Mouse (Mus musculus) MEL (cell line): ENCODE measurements at regions not wholly inside any gene's neighbourhood (a gene's known extent, or its start where the extent isn't known, plus 50 kb on each side); places are given as distances from the start of the nearest gene placed in this dataset.

ENCODE experiments used
- DNase-seq: peaks from one replicate; pipeline ENCODE4 v3.0.0; 2011; ENCODE audit warnings: low read depth, low spot score
- H3K27ac ChIP-seq: 2 replicates; pipeline ENCODE4 v1.5.1; 2012; ENCODE audit warnings: low read depth, mild to moderate bottlenecking, control low read depth, low read length, moderate library complexity; ENCODE audit not compliant: control insufficient read depth
- H3K27me3 ChIP-seq, 2 experiments: fragments of 150-350 bp in 1 of 2; sonication (generic) in 1 of 2; 2 replicates each; pipeline ENCODE4 v1.6.1; 2012; ENCODE audit warnings: low read length in 2 of 2, mild to moderate bottlenecking in 2 of 2, improper control_type of control experiment in 1 of 2, moderate library complexity in 1 of 2; ENCODE audit not compliant: insufficient read depth in 2 of 2, control insufficient read depth in 1 of 2
- H3K36me3 ChIP-seq, 2 experiments: 2 replicates each; pipeline ENCODE4 v1.6.1; 2012 to 2014; ENCODE audit warnings: low read length in 2 of 2, improper control_type of control experiment in 1 of 2, inconsistent platforms in 1 of 2, mild to moderate bottlenecking in 1 of 2; ENCODE audit not compliant: insufficient read depth in 2 of 2, control insufficient read depth in 1 of 2
- H3K4me1 ChIP-seq, 2 experiments: fragments of 150-350 bp in 1 of 2; sonication (generic) in 1 of 2; 2 replicates each; pipeline ENCODE4 v1.6.1; 2012; ENCODE audit warnings: low read length in 2 of 2, improper control_type of control experiment in 1 of 2, mild to moderate bottlenecking in 1 of 2; ENCODE audit not compliant: insufficient read depth in 2 of 2, control insufficient read depth in 1 of 2
- H3K4me3 ChIP-seq, 2 experiments: fragments of 150-350 bp in 1 of 2; sonication (generic) in 1 of 2; 2 replicates each; pipeline ENCODE4 v1.5.1; 2012; ENCODE audit warnings: low read depth in 2 of 2, low read length in 2 of 2, mild to moderate bottlenecking in 2 of 2, moderate library complexity in 2 of 2, control low read depth in 1 of 2, improper control_type of control experiment in 1 of 2; ENCODE audit not compliant: control insufficient read depth in 1 of 2, insufficient read depth in 1 of 2
- H3K79me2 ChIP-seq: 2 replicates; pipeline ENCODE4 v1.6.1; 2012; ENCODE audit warnings: mild to moderate bottlenecking, low read length, moderate library complexity; ENCODE audit not compliant: control insufficient read depth, poor library complexity, insufficient read depth
- H3K9ac ChIP-seq: 2 replicates; pipeline ENCODE4 v1.6.1; 2012; ENCODE audit warnings: low read depth, mild to moderate bottlenecking, control low read depth, low read length, moderate library complexity; ENCODE audit not compliant: control insufficient read depth, poor library complexity, severe bottlenecking
- H3K9me3 ChIP-seq: fragments of 150-350 bp; sonication (generic); replicated peaks from 2 replicates; pipeline ENCODE4 v1.6.1; 2012; ENCODE audit warnings: mild to moderate bottlenecking, low read length, improper control_type of control experiment, moderate library complexity; ENCODE audit not compliant: insufficient read depth
- BHLHE40 ChIP-seq: IDR thresholded peaks from 2 replicates; pipeline ENCODE4 v1.6.1; 2012; ENCODE audit warnings: low read depth, mild to moderate bottlenecking, inconsistent platforms, low read length, improper control_type of control experiment, borderline replicate concordance
- CHD1 ChIP-seq: IDR thresholded peaks from 2 replicates; pipeline ENCODE4 v1.6.1; 2012; ENCODE audit warnings: low read depth, mild to moderate bottlenecking, inconsistent platforms, low read length, improper control_type of control experiment
- CHD2 ChIP-seq: IDR thresholded peaks from 2 replicates; pipeline ENCODE4 v1.6.1; 2011; ENCODE audit warnings: low read length, improper control_type of control experiment
- CTCF ChIP-seq, 3 experiments: IDR thresholded peaks in 2 of 3; conservative IDR thresholded peaks in 1 of 3; 2 replicates each; pipeline ENCODE4 v1.5.1; 2011 to 2012; ENCODE audit warnings: low read length in 3 of 3, low read depth in 2 of 3, mild to moderate bottlenecking in 2 of 3, improper control_type of control experiment in 1 of 3, inconsistent platforms in 1 of 3, mixed read lengths in 1 of 3, moderate library complexity in 1 of 3; ENCODE audit not compliant: control insufficient read depth in 1 of 3, insufficient read depth in 1 of 3, poor library complexity in 1 of 3, severe bottlenecking in 1 of 3
- E2F4 ChIP-seq: IDR thresholded peaks from 2 replicates; pipeline ENCODE4 v1.6.1; 2011; ENCODE audit warnings: low read depth, low read length, improper control_type of control experiment, borderline replicate concordance
- ELF1 ChIP-seq: IDR thresholded peaks from 2 replicates; pipeline ENCODE4 v1.6.1; 2014; ENCODE audit warnings: low read depth, mild to moderate bottlenecking, inconsistent platforms, low read length, improper control_type of control experiment, moderate library complexity
- EP300 ChIP-seq, 2 experiments: IDR thresholded peaks; 2 replicates each; pipeline ENCODE4 v1.6.1; 2011; ENCODE audit warnings: improper control_type of control experiment in 2 of 2, low read length in 2 of 2, low read depth in 1 of 2, mild to moderate bottlenecking in 1 of 2
- ETS1 ChIP-seq: IDR thresholded peaks from 2 replicates; pipeline ENCODE4 v1.6.1; 2012; ENCODE audit warnings: low read depth, mild to moderate bottlenecking, inconsistent platforms, low read length, improper control_type of control experiment, moderate library complexity
- GABPA ChIP-seq: IDR thresholded peaks from 2 replicates; pipeline ENCODE4 v1.6.1; 2012; ENCODE audit warnings: low read depth, mild to moderate bottlenecking, inconsistent platforms, low read length, improper control_type of control experiment, moderate library complexity
- GATA1 ChIP-seq: IDR thresholded peaks from 2 replicates; pipeline ENCODE4 v1.6.1; 2011; ENCODE audit warnings: low read depth, low read length, improper control_type of control experiment
- JUND ChIP-seq: IDR thresholded peaks from 2 replicates; pipeline ENCODE4 v1.6.1; 2011; ENCODE audit warnings: low read depth, mild to moderate bottlenecking, improper control_type of control experiment, low read length
- KAT2A ChIP-seq: conservative IDR thresholded peaks from 2 replicates; pipeline ENCODE4 v1.6.1; 2012; ENCODE audit warnings: low read depth, low read length, improper control_type of control experiment, inconsistent platforms
- MAFK ChIP-seq: IDR thresholded peaks from 2 replicates; pipeline ENCODE4 v1.6.1; 2011; ENCODE audit warnings: low read depth, mild to moderate bottlenecking, low read length, improper control_type of control experiment, borderline replicate concordance
- MAX ChIP-seq: IDR thresholded peaks from 2 replicates; pipeline ENCODE4 v1.6.1; 2011; ENCODE audit warnings: low read length, improper control_type of control experiment
- MAZ ChIP-seq: IDR thresholded peaks from 2 replicates; pipeline ENCODE4 v1.6.1; 2012; ENCODE audit warnings: low read depth, mild to moderate bottlenecking, inconsistent platforms, low read length, improper control_type of control experiment
- MEF2A ChIP-seq: IDR thresholded peaks from 2 replicates; pipeline ENCODE4 v1.6.1; 2014; ENCODE audit warnings: low read depth, mild to moderate bottlenecking, inconsistent platforms, low read length, improper control_type of control experiment; ENCODE audit not compliant: poor library complexity, insufficient replicate concordance, severe bottlenecking; ENCODE audit errors: extremely low read depth
- MYB ChIP-seq: IDR thresholded peaks from 2 replicates; pipeline ENCODE4 v1.6.1; 2011; ENCODE audit warnings: mild to moderate bottlenecking, low read depth, low read length, improper control_type of control experiment
- NELFE ChIP-seq: IDR thresholded peaks from 2 replicates; pipeline ENCODE4 v1.6.1; 2011; ENCODE audit warnings: low read depth, low read length, improper control_type of control experiment
- NRF1 ChIP-seq: IDR thresholded peaks from 2 replicates; pipeline ENCODE4 v1.6.1; 2014; ENCODE audit warnings: low read depth, mild to moderate bottlenecking, inconsistent platforms, low read length, improper control_type of control experiment, moderate library complexity; ENCODE audit not compliant: poor library complexity, insufficient read depth, severe bottlenecking
- POLR2A ChIP-seq, 2 experiments: IDR thresholded peaks; 2 replicates each; pipeline ENCODE4 v1.6.1; 2011 to 2012; ENCODE audit warnings: low read length in 2 of 2, mild to moderate bottlenecking in 2 of 2, control low read depth in 1 of 2, improper control_type of control experiment in 1 of 2, low read depth in 1 of 2, moderate library complexity in 1 of 2; ENCODE audit not compliant: control insufficient read depth in 1 of 2, insufficient read depth in 1 of 2, poor library complexity in 1 of 2
- POLR2AphosphoS2 ChIP-seq: IDR thresholded peaks from 2 replicates; pipeline ENCODE4 v1.6.1; 2011; ENCODE audit warnings: low read length, improper control_type of control experiment
- POLR2AphosphoS5 ChIP-seq: IDR thresholded peaks from 2 replicates; pipeline ENCODE4 v1.6.1; 2012; ENCODE audit warnings: low read depth, borderline replicate concordance, mild to moderate bottlenecking, inconsistent platforms, low read length, moderate library complexity, mixed read lengths
- RAD21 ChIP-seq: IDR thresholded peaks from 2 replicates; pipeline ENCODE4 v1.6.1; 2011; ENCODE audit warnings: mild to moderate bottlenecking, low read depth, low read length, improper control_type of control experiment
- RCOR1 ChIP-seq: IDR thresholded peaks from 2 replicates; pipeline ENCODE4 v1.6.1; 2012; ENCODE audit warnings: low read depth, mild to moderate bottlenecking, inconsistent platforms, low read length, improper control_type of control experiment
- SIN3A ChIP-seq: IDR thresholded peaks from 2 replicates; pipeline ENCODE4 v1.6.1; 2012; ENCODE audit warnings: low read length, improper control_type of control experiment, inconsistent platforms
- SMC3 ChIP-seq: IDR thresholded peaks from 2 replicates; pipeline ENCODE4 v1.6.1; 2011; ENCODE audit warnings: low read depth, low read length, improper control_type of control experiment
- TAL1 ChIP-seq: IDR thresholded peaks from 2 replicates; pipeline ENCODE4 v1.6.1; 2012; ENCODE audit warnings: mild to moderate bottlenecking, inconsistent platforms, low read length, moderate library complexity, mixed read lengths
- TBP ChIP-seq: IDR thresholded peaks from 2 replicates; pipeline ENCODE4 v1.8.0; 2011; ENCODE audit warnings: low read depth, low read length, improper control_type of control experiment
- TCF12 ChIP-seq: IDR thresholded peaks from 2 replicates; pipeline ENCODE4 v1.6.1; 2014; ENCODE audit warnings: low read depth, mild to moderate bottlenecking, inconsistent platforms, low read length, improper control_type of control experiment, moderate library complexity
- USF1 ChIP-seq: IDR thresholded peaks from 2 replicates; pipeline ENCODE4 v1.6.1; 2014; ENCODE audit warnings: low read depth, mild to moderate bottlenecking, inconsistent platforms, low read length, improper control_type of control experiment, moderate library complexity
- USF2 ChIP-seq, 2 experiments: IDR thresholded peaks; 2 replicates each; pipeline ENCODE4 v1.6.1; 2011 to 2012; ENCODE audit warnings: improper control_type of control experiment in 2 of 2, low read length in 2 of 2, borderline replicate concordance in 1 of 2, inconsistent platforms in 1 of 2, low read depth in 1 of 2, mild to moderate bottlenecking in 1 of 2; ENCODE audit not compliant: insufficient read depth in 1 of 2
- ZKSCAN1 ChIP-seq: IDR thresholded peaks from 2 replicates; pipeline ENCODE4 v1.6.1; 2012; ENCODE audit warnings: low read depth, mild to moderate bottlenecking, inconsistent platforms, low read length, improper control_type of control experiment, moderate library complexity
- ZMIZ1 ChIP-seq: IDR thresholded peaks from 2 replicates; pipeline ENCODE4 v1.6.1; 2012; ENCODE audit warnings: low read depth, mild to moderate bottlenecking, inconsistent platforms, low read length, improper control_type of control experiment, moderate library complexity
- ZNF384 ChIP-seq: IDR thresholded peaks from 2 replicates; pipeline ENCODE4 v1.6.1; 2012; ENCODE audit warnings: low read depth, mild to moderate bottlenecking, inconsistent platforms, low read length, improper control_type of control experiment

DNA sequence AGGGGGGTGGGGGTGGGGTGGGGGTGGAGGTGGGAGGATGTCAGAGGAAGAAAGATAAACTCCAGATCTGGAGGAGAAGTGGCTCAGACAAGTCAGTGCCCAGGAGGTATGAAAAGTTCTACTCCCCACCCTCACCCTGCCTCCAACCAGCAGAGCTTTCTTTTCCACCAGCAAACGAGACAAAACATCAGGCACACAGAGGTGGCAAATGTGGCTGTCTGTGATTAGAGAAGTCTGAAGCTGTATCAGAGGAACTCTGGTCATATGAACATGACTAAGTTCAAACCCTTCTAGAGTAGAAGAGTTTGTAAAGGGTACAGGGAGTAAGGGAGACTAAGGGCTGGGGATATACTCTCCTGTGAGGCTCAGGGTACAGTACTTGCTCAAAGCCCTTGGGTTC lies 85.2 kb upstream of the Cadm1 start:
- Histone ChIP-seq H3K36me3 (peaks cover 0 to 18% of the 10 kb centered on the region in 2 experiments; a peak in 2 of 4 replicates), H3K27ac (peak overlapping the region; percentile 75), H3K27me3 (no peaks in the 10 kb centered on the region), H3K79me2 (no peaks in the 10 kb centered on the region), H3K4me3 (no peak overlapping the region; a peak in 2 of 4 replicates), H3K9me3 (no peaks in the 10 kb centered on the region), H3K4me1 (peaks cover 15 to 32% of the 10 kb centered on the region in 2 experiments), H3K9ac (no peak overlapping the region)
- DNase-seq, result peak; percentile 64
- no peak for TF ChIP-seq CTCF (IDR thresholded peaks at IDR 0.05 in 2 of 3, conservative IDR thresholded peaks at IDR 0.05 in 1 of 3; ENCODE audit: control insufficient read depth in 1 of 3, insufficient read depth in 1 of 3, low read depth in 2 of 3, low read length in 3 of 3, poor library complexity in 1 of 3, severe bottlenecking in 1 of 3)
- no peak for TF ChIP-seq MAFK
- no peak for TF ChIP-seq ZNF384
- TF ChIP-seq SIN3A, result peak; percentile 44; the same call in 1 of the 2 replicates
- no peak for TF ChIP-seq CHD2
- TF ChIP-seq ZMIZ1, result no peak
- TF ChIP-seq EP300 (IDR thresholded peaks at IDR 0.05; ENCODE audit: low read depth in 1 of 2, low read length in 2 of 2), result peak; percentile 50 to 68; a peak in 2 of 4 replicates
- TF ChIP-seq USF1, result no peak
- no peak for TF ChIP-seq MYB
- TF ChIP-seq MAZ, result no peak
- TF ChIP-seq TAL1, result peak; percentile 74
- TF ChIP-seq GABPA, result no peak
- TF ChIP-seq POLR2A (IDR thresholded peaks at IDR 0.05; ENCODE audit: control insufficient read depth in 1 of 2, insufficient read depth in 1 of 2, low read depth in 1 of 2, low read length in 2 of 2, poor library complexity in 1 of 2), result no peak
- TF ChIP-seq BHLHE40, result 0 out of 2 replicates have a peak, but pooled peaks have one; percentile 22
- no peak for TF ChIP-seq SMC3
- TF ChIP-seq E2F4, result no peak
- no peak for TF ChIP-seq USF2 (IDR thresholded peaks at IDR 0.05; ENCODE audit: borderline replicate concordance in 1 of 2, insufficient read depth in 1 of 2, low read depth in 1 of 2, low read length in 2 of 2)
- no peak for TF ChIP-seq POLR2AphosphoS5
- no peak for TF ChIP-seq CHD1
- no peak for TF ChIP-seq MAX
- no peak for TF ChIP-seq KAT2A
- TF ChIP-seq RAD21, result no peak
- TF ChIP-seq JUND, result no peak
- no peak for TF ChIP-seq MEF2A
- TF ChIP-seq TCF12, result 0 out of 2 replicates have a peak, but pooled peaks have one; percentile 11
- TF ChIP-seq NRF1, result no peak
- no peak for TF ChIP-seq POLR2AphosphoS2
- no peak for TF ChIP-seq ZKSCAN1
- no peak for TF ChIP-seq ETS1
- TF ChIP-seq RCOR1, result peak; percentile 29; the same call in 1 of the 2 replicates
- no peak for TF ChIP-seq ELF1
- no peak for TF ChIP-seq NELFE
- no peak for TF ChIP-seq GATA1
- no peak for TF ChIP-seq TBP
